Comparison of ENCODE assay signal across 18 mouse cellular contexts in genomic region chr10:18020443-18020842, GRCm38 (mm10). TPM values are rescaled to one million over a fixed set of nuclear protein-coding genes. Genes with fewer than 3 reads are reported as not detected.
DNase-seq lines count a peak whose midpoint lies in the region; ATAC-seq and TF ChIP-seq lines count a peak whose summit lies in the region.
"Had no signal": no experiment of that assay in that cellular context is flagged by ENCODE, and none has a peak within 500 bp of the region (broad histone marks: within the 10 kb centered on the region; RNA-seq: fewer than 3 reads in every experiment).

No protein-coding gene starts in this region.

- H3K4me2 ChIP-seq in forebrain, embryonic 13.5 days = peak overlapping the region; percentile 63
- H3K4me2 ChIP-seq in forebrain, embryonic 11.5 days (ENCODE audit: low read depth, low read length, severe bottlenecking) = no peak overlapping the region
- H3K4me2 ChIP-seq in myocyte (ENCODE audit: low read depth) = peak overlapping the region; percentile 94
- H3K4me2 ChIP-seq: embryonic facial prominence, embryonic 15.5 days; limb, embryonic 15.5 days had no signal

- H3ac ChIP-seq in myocyte (ENCODE audit: control insufficient read depth, insufficient read length) = no peak overlapping the region

- peak overlapping the region; percentile 75 for H3K27ac ChIP-seq in forebrain, embryonic 13.5 days
- H3K27ac ChIP-seq in forebrain, embryonic 11.5 days (ENCODE audit: low read depth, low read length) = no peak overlapping the region
- 0 out of 2 replicates have a peak overlapping the region, but pooled peaks have one; percentile 37 for H3K27ac ChIP-seq in embryonic facial prominence, embryonic 10.5 days (replicated peaks)
- H3K27ac ChIP-seq: embryonic facial prominence, embryonic 15.5 days; heart, embryonic 15.5 days; kidney, postnatal 0 days; limb, embryonic 15.5 days had no signal

- DNase-seq in forebrain, embryonic 11.5 days (ENCODE audit: low spot score) = no peak
- peak; percentile 11 for DNase-seq in left cerebral cortex, postnatal 4 days
- DNase-seq in left cerebral cortex, postnatal 25 days (ENCODE audit: low spot score in 2 of 2) = no peak
- DNase-seq in embryonic facial prominence, embryonic 10.5 days (ENCODE audit: low spot score) = no peak
- no peak for DNase-seq in lung, adult 18-20 months
- no peak for DNase-seq in lung, postnatal 10 days
- DNase-seq: cerebellum, adult 11 months; gastrocnemius, postnatal 25 days; lung, embryonic 14.5 days; right cerebral cortex, postnatal 14 days had no signal

- intact Hi-C loops in left cerebral cortex, postnatal 4 days (cut with DNase I) = no loop called here
- intact Hi-C loops in left cerebral cortex, postnatal 25 days (cut with DNase I) = loop anchor here (5.0 kb wide), 1 partner anchor 118 kb away; no protein-coding TSS in a partner anchor

- TF ChIP-seq POLR2A in myocyte (IDR thresholded peaks at IDR 0.05; ENCODE audit: insufficient read length, low read depth) = no peak

- peaks cover 29% of the 10 kb centered on the region for H3K36me3 ChIP-seq in forebrain, embryonic 13.5 days (ENCODE audit: poor library complexity, severe bottlenecking)
- no peaks in the 10 kb centered on the region for H3K36me3 ChIP-seq in forebrain, embryonic 11.5 days (ENCODE audit: control insufficient read depth, insufficient read depth, low read length)
- H3K36me3 ChIP-seq in embryonic facial prominence, embryonic 10.5 days (replicated peaks) = peaks cover 39% of the 10 kb centered on the region
- H3K36me3 ChIP-seq in myocyte (ENCODE audit: control insufficient read depth, insufficient read depth) = peaks cover 12% of the 10 kb centered on the region

- H3K27me3 ChIP-seq in forebrain, embryonic 13.5 days = no peaks in the 10 kb centered on the region
- H3K27me3 ChIP-seq in forebrain, embryonic 11.5 days (ENCODE audit: control insufficient read depth, insufficient read depth, low read length) = no peaks in the 10 kb centered on the region
- H3K27me3 ChIP-seq in embryonic facial prominence, embryonic 10.5 days (replicated peaks; ENCODE audit: low read depth, poor library complexity, severe bottlenecking) = no peaks in the 10 kb centered on the region
- no peaks in the 10 kb centered on the region for H3K27me3 ChIP-seq in myocyte (ENCODE audit: control insufficient read depth, insufficient read depth, insufficient read length)
- H3K27me3 ChIP-seq: embryonic facial prominence, embryonic 15.5 days; heart, embryonic 15.5 days; limb, embryonic 15.5 days; Patski had no signal

- 71% methylated on average over 7 of the region's 7 CpGs for WGBS in forebrain, embryonic 13.5 days
- WGBS in forebrain, embryonic 11.5 days = 83% methylated on average over 7 of the region's 7 CpGs
- WGBS in embryonic facial prominence, embryonic 10.5 days = 86% methylated on average over 7 of the region's 7 CpGs

- peaks cover 48% of the 10 kb centered on the region for H3K79me2 ChIP-seq in myocyte (ENCODE audit: control insufficient read depth, insufficient read depth)

- no peaks in the 10 kb centered on the region for H3K9me3 ChIP-seq in forebrain, embryonic 13.5 days (replicated peaks)
- H3K9me3 ChIP-seq in forebrain, embryonic 11.5 days (ENCODE audit: control insufficient read depth, low read length) = no peaks in the 10 kb centered on the region
- 0 out of 2 replicates have a peak, but pooled peaks cover 4% of the 10 kb centered on the region for H3K9me3 ChIP-seq in embryonic facial prominence, embryonic 10.5 days
- H3K9me3 ChIP-seq: embryonic facial prominence, embryonic 15.5 days; heart, embryonic 15.5 days; limb, embryonic 15.5 days had no signal

- no peak overlapping the region for H3K9ac ChIP-seq in forebrain, embryonic 13.5 days
- H3K9ac ChIP-seq in forebrain, embryonic 11.5 days (ENCODE audit: low read length) = no peak overlapping the region
- H3K9ac ChIP-seq: embryonic facial prominence, embryonic 15.5 days; heart, embryonic 15.5 days; limb, embryonic 15.5 days; lung, embryonic 14.5 days had no signal

- peaks cover 31% of the 10 kb centered on the region for H3K4me1 ChIP-seq in forebrain, embryonic 13.5 days
- H3K4me1 ChIP-seq in forebrain, embryonic 11.5 days (replicated peaks; ENCODE audit: control insufficient read depth, insufficient read depth, low read length) = peaks cover 2% of the 10 kb centered on the region; the same call in 1 of the 2 replicates
- H3K4me1 ChIP-seq in embryonic facial prominence, embryonic 10.5 days = peaks cover 15% of the 10 kb centered on the region

- ATAC-seq in forebrain, embryonic 13.5 days = peak; percentile 62
- no peak for ATAC-seq in forebrain, embryonic 11.5 days (replicated peaks; ENCODE audit: low FRiP score)
- ATAC-seq: inflammation-experienced regulatory T-cells, adult 6 months; Patski had no signal

- H3K4me3 ChIP-seq in forebrain, embryonic 13.5 days = peak overlapping the region; percentile 12; the same call in 1 of the 2 replicates
- no peak overlapping the region for H3K4me3 ChIP-seq in forebrain, embryonic 11.5 days (ENCODE audit: low read depth, low read length)
- H3K4me3 ChIP-seq in embryonic facial prominence, embryonic 10.5 days = no peak overlapping the region
- H3K4me3 ChIP-seq in myocyte = peak overlapping the region; percentile 97
- H3K4me3 ChIP-seq: limb, embryonic 15.5 days had no signal

TF ChIP-seq in myocyte, 11 proteins besides CTCF, POLR2A, EP300 and RAD21:
- TF ChIP-seq POLR2AphosphoS2 (IDR thresholded peaks at IDR 0.05; ENCODE audit: insufficient read length, low read depth) (no peak), MYOD1 (IDR thresholded peaks at IDR 0.05; ENCODE audit: control insufficient read depth in 1 of 3, insufficient read length in 2 of 3, low read depth in 2 of 3) (peak in 2 of 3 experiments; percentile 21 to 49), MYOG (IDR thresholded peaks at IDR 0.05; ENCODE audit: control insufficient read depth in 1 of 3, insufficient read depth in 1 of 3, insufficient read length in 2 of 3, low read depth in 2 of 3) (peak in 1 of 3 experiments; percentile 54), TCF3 (IDR thresholded peaks at IDR 0.05; ENCODE audit: insufficient read length, low read depth) (no peak)

RNA-seq across cellular contexts. Expression of gene Abracl, which starts 2.6 kb away (rescaled TPM):
- polyA plus RNA-seq in forebrain, embryonic 13.5 days (2015; fragmentation: Nextera tagmentation; extraction: Ambion mirVana) = 239 and 373 TPM in 2 replicates
- polyA plus RNA-seq in forebrain, embryonic 11.5 days (2014; fragmentation: Nextera tagmentation; extraction: Ambion mirVana) = 163 and 188 TPM in 2 replicates
- total RNA-seq in left cerebral cortex, postnatal 4 days (2021) = 10 to 100 TPM; 40.1 to 49.3 TPM
- total RNA-seq in left cerebral cortex, postnatal 25 days (2021) = 10 to 100 TPM; 13.3 to 15.0 TPM
- 163 and 164 TPM in 2 replicates for polyA plus RNA-seq in embryonic facial prominence, embryonic 10.5 days (2016; fragmentation: Nextera tagmentation; extraction: Ambion mirVana)
- 65.7 TPM for polyA plus RNA-seq in myocyte (2012; fragmentation: generic; extraction: Trizol)

RNA-seq across cellular contexts. Expression of gene Reps1, which starts 35.2 kb away (rescaled TPM):
- 16.3 and 17.9 TPM in 2 replicates for polyA plus RNA-seq in forebrain, embryonic 13.5 days (2015; fragmentation: Nextera tagmentation; extraction: Ambion mirVana)
- polyA plus RNA-seq in forebrain, embryonic 11.5 days (2014; fragmentation: Nextera tagmentation; extraction: Ambion mirVana) = 33.2 and 38.6 TPM in 2 replicates
- total RNA-seq in left cerebral cortex, postnatal 4 days (2021) = 10 to 100 TPM; 64.1 to 69.4 TPM
- 10 to 100 TPM; 51.0 to 58.0 TPM for total RNA-seq in left cerebral cortex, postnatal 25 days (2021)
- 15.3 and 16.5 TPM in 2 replicates for polyA plus RNA-seq in embryonic facial prominence, embryonic 10.5 days (2016; fragmentation: Nextera tagmentation; extraction: Ambion mirVana)
- 33.7 TPM for polyA plus RNA-seq in myocyte (2012; fragmentation: generic; extraction: Trizol)

Comparison
In these comparisons a context has a peak if more than half of its experiments do, and no peak if none do; other contexts are left out.
1. H3K4me3 ChIP-seq: peak in forebrain, embryonic 13.5 days (single experiment) and myocyte (single experiment); none in forebrain, embryonic 11.5 days (single experiment) and embryonic facial prominence, embryonic 10.5 days (single experiment).